Mouse (Mus musculus) adrenal gland, adult 2 months (tissue): Measurements from ENCODE around the gene Ipo5. TPM values are rescaled to one million over a fixed set of nuclear protein-coding genes. Genes with fewer than 3 reads are reported as not detected.

Source experiments
- DNase-seq: peaks from one replicate; pipeline ENCODE4 v3.0.0; 2021
- long read RNA-seq: library from polyadenylated mRNA; stranded (forward); transcript quantifications from one replicate; pipeline ENCODE4 v2.0.0, GENCODE M21; 2021
- polyA plus RNA-seq: library from polyadenylated mRNA; depleted of rRNA; stranded (reverse); fragments of >200 nt; gene quantifications from 2 replicates; pipeline ENCODE4 v1.2.3, GENCODE M21; 2012; rRNA removed
- total RNA-seq, 2 experiments: library from RNA; stranded (reverse); gene quantifications; 2 replicates each; pipeline ENCODE4 v1.2.3; 2021

Ipo5 gene
- total RNA-seq = 10 to 100 TPM; 70.8 to 73.7 TPM
- polyA plus RNA-seq = 6.3 and 7.7 TPM in 2 replicates
- long read RNA-seq, full-length matches to known transcripts = 14 of 24 reads
- long read RNA-seq, partial matches to known transcripts = 7 of 24 reads
- long read RNA-seq, other reads (novel, unspliced or antisense) = 3 of 24 reads

DNA sequence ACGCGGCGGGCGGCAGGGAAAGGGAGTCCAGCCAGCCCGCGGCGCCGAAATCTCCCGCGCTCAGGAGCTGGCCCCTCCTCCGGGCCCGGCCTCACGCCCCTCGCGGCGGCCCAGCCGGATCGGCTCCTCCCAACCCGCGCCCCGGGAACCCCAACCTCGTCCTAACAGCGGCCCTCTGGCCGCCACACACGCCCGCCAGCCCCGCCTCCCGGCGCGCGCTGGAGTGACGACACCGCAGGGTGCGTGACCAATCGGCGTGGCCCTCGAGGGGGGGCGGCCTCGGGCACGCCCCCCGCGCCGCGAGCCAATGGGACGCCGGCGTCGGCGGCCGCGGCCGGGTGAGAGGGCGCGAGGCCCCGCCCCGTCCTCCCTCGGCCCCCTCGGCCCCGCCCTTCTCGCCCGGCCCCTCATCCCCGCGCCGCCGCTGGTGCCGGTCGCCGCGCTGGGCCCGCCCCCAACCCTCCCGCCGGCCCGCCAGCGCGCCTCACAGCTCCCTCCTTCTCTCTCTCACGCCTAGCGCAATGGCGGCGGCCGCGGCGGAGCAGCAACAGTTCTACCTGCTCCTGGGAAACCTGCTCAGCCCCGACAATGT, at the start of gene Ipo5:
TSS of gene Ipo5 (plus strand) at position 492 of the 592 bp plus-strand sequence.
- DNase-seq = peak; percentile 98

DNA sequence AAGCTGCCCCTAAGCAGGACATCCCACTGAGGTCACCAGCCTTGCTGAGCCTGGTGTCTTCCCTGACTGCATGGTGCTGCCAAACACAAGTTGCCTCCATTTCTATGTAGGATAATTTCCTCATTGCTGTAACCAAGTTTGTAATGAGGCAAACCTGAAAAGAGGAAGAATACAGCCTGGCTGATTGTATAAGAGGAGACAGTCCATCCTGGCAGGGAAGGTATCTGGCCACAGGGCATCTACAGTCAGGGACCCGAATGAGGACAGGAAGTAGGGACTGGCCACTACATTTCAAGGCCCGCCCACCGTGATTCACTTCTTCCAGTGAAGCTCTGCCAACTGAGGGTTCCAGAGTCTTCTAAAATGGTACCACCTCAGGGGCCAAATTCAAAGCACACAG, 47.8 kb upstream of the Ipo5 start:
- no peak for DNase-seq

DNA sequence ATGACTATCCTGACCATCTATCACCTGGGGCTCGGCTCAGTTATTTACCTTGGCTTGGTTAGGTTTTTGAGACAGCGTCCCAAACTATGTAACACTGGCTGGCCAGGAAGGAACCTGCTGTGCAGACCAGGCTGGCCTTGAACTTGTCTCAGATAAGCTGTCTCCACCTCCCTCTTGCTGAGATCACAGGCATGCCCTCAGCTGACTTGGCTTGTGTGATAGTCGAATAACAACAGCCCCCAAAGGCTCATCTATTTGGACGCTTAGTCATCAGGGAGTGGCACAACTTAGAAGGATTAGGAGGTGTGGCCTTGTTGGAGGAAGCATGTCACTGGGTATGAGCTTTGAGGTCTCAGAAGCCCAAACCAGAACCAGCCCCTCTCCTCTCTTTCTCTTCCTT, 46.1 kb upstream of the Ipo5 start:
- no peak for DNase-seq

DNA sequence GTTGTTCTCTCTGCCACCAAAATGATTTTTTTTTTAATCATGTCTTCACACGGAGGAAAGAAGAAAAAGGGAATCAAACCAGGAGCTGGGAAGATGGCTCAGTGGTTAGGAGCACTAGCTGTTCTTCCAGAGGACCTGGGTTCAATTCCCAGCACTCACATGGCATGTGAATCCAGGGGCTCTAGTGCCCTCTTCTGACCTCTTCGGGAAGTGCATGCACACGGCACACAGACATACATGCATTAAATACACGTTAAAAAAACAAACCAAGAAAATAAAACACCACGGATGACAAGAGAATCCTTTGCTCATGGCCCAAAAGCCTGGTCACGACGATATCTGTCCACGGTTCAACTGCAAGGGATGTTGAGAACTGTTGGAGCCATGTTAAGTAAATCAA, 44.5 kb upstream of the Ipo5 start:
- DNase-seq = no peak

DNA sequence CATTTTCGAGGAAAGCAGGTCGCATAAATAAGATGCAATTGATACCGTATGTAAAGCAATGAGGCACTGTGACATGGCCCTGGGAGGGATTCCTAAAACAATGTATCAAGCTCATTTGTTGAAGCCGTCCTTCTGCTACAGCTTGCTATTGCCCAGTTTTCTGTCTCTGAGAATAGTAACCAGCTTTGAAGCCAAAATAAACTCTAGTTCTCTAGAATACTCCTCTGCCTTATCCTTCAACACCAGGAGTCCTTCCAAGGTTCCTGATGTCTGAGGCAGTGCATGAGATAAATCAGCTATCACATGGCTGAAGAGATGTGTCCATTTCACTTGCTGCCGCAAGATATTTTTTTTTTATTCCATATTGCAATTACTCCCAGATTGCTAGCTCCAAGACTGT, 43.9 kb upstream of the Ipo5 start:
- no peak for DNase-seq

DNA sequence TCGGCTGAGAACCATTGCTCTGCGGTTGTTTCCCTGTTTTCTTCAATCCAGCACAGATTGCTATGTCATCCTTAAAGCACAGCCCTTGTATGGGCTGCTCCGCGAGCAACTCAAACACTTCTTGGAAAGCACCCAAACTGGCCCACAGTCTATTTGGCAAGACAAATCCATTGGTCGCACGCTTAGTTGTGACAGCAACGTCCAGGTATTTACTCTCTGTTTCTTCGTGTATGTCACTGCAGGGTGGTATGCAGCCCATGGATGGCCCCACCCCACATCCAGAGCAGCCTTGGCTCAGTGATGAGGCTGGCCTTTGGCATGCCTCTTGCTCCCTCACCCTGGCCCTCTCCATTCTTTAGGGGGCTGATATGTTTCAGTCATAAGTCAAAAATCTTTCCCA, 42.5 kb upstream of the Ipo5 start:
- peak; percentile 64 for DNase-seq

DNA sequence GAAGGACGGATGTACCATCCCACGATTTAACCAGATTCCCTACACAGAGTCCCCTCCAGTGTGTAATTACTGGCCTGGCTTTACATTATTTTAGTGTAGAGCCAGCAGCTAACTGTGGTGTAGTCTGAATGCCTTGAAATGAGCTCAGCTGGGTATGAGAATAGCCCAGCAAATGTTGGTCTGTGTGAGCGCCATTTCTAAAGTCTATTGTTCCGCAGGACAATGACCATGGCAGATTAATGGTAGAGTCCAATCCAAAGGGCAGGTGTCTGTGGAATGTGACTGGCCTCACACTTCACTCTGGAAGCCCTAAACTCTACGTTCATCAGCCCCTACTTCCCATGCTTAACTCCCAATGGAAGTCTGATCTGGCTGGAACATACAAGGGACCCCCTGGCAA, 40.3 kb upstream of the Ipo5 start:
- DNase-seq = no peak

DNA sequence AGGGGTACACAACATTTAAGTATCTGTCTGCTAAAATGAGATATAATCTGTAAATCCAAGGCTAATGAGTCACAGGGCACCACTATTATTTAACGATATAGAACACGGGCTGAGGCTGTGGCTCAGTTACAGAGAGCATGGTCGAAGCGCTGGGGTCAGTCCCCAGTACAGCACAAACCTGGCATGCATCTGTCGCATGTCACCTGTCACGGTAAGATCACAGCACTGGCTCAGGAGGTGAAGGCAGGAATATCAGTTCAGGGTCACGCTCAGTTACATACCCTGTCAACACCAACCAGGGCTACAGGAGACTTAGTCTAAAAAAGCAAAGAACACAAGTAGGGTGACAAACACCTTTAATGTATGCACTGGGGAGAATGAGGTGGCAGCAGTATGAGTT, 36.6 kb upstream of the Ipo5 start:
- DNase-seq = no peak

DNA sequence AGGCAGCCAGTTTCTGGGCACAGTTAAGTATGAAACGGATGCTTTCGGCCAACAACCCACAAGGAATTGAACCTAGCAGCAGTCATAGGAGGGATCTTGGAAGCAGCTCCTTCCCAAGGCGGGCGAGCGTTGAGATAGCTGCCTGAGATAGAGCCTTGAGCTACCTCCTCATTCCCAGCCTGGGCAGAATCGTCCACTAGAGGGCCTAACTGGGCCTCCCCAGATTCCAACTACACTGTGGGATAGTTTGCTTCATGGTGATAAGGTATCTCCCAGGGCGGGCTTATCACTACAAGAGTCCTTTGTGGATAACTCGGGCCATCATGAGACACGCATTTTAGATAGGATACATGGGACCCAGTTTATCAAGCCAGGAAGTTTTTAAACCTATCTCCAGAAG, 35.9 kb upstream of the Ipo5 start:
- DNase-seq = peak; percentile 44

DNA sequence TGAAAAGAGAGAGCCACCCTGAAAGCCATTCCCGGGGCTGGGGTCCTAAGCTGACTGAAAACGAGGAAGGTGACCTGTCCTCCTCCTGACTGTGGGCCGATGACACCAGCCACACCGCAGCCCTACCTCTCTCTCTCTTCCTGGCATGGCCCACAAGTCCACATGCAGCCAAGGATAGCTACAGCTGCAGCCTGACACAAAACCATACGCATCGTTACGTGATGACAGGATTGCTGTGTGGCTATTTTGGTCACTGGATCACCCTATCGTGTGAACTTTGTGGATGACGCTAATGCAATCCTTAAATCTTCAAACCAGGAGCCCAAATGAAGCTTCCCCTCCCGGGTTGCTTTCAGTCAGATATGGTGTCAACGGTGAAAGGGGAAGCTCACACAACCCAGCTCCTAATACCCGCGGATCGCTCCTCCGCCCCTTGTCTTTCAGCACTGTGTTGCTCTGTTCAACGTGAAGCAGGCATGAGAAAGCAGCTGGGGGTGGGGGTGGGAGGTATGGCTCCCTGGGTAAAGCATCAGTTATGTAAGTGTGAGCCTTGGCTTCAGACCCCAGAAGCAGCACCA, 35.1 kb upstream of the Ipo5 start:
- DNase-seq = no peak

DNA sequence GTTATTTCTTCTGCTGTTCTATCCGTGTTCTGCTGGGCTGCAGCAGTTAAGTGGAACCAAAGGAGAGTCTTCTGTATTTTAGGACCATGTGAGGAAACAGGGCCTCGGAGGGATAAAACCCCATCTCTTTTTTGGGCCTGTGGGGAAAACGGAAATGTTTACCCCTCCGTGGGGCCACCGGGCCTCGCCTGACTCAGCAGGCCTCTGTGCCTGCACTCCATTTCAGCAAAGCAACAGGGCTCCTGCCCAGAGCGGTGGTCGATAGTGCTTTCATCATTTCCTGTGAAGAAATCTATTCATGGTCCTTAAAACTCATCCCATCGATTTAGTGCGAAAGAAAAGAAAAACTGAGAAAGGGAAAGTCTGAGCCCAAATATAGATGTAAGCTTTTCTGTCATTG, 33.9 kb upstream of the Ipo5 start:
- no peak for DNase-seq

DNA sequence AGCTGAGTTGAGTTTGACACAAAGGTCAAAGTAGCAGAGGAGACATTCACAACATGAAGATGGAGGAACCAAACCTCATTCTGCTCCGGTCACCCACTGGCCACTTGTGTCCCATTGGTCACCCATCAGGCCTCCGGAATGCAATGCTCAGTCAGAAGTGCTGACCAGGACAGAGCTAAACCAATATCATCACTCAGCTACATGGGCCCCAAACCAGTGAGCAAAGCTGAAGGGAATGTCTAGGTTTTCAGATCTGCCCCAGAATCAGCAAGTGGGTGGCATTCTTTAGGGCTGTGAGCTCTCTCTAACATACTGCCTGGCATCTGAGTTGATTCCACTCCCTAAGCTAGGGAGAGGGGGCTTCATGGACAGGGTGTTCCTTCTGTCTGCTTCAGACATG, 32.0 kb upstream of the Ipo5 start:
- DNase-seq = no peak

DNA sequence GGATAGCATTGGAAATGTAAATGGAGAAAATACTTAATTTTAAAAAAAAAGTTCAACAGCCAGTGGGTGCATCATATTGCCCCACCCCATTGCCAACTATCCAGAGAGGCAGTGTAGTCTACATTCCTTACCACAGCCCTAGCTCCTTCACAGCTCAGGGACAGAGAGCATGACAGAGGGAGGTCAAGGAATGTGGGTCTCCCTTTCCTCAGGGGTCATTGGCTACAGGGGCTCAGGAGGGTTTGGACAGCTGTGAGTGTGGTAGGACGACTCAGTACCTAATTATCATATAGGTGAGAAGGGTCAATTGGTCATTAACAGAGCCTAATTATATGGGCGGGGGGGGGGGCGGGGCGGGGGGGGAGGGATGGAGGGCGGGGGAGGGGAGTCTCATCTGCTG, 30.4 kb upstream of the Ipo5 start:
- DNase-seq = no peak

DNA sequence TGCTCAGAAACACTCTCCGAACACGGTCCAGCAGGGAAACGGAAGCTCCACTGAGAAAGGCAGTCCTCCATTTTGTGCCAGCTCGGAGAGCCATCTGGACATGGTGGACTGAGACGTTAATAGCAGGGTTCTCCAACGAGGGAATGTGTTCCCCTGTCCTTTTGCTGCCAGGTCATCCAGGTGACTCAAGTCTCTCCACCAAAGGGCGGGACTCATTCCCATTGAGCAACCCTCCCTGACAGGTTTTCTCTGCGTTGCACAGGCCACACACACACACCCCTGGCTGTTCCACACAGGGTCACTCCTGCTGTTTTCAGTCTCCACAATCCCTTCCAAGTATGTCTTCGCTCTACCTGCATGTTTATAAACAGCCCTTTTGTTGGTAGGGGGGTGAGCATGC, 30.0 kb upstream of the Ipo5 start:
- DNase-seq = no peak

DNA sequence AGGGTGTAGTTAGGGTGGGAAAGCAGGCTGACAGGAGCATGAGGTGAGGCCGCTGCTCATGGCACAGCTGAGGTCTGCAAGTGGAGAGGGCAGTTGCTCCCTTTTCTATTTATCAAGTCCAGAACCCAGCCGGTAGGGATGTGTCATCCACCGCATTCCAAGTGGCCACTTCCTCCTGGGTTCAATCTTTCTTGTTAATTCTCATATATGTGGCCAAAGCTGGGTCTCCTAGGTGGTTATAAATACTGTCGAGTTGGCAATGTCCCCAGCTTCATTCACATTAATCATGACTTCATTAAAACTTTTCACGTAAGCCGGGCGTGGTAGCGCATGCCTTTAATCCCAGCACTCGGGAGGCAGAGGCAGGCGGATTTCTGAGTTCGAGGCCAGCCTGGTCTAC, 22.3 kb upstream of the Ipo5 start:
- DNase-seq = no peak

DNA sequence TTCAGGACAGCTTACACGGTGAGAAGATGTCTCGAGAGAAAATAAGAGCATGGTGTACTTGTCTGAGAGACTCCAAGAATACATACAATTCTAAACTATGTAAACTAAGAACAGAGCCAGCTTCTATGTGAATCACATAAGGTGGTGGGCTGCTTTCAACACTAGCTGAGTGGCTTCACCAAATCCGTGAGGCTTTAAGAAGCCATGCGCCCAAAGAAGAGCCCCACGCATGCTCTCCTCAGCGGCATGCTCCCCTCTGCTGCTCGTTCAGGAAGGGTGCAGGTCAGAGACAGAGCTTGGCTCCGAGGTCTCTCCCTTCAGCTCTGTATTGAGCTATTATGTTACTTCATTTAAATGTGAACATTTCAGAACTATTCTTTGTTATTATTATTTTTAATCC, 18.7 kb upstream of the Ipo5 start:
- no peak for DNase-seq

DNA sequence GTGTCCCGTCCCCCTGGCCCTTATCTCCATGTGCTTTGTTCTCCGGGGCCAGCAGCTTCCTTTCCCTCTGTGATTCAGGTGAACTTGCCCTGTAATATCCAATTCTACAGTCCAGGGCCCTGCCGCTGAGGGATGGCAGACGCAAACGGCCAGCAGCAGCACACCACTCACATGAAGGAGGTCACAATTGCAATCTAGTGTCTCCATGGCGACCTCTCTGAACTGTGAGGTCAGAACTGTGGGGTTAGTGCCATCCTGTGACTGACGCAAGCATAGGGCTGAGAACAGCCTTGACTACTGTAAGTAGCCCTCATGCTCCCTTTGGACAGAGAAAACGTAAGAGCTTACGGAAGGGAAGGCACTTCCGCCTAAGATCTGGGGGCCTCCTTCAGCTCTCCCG, 14.4 kb upstream of the Ipo5 start:
- no peak for DNase-seq

DNA sequence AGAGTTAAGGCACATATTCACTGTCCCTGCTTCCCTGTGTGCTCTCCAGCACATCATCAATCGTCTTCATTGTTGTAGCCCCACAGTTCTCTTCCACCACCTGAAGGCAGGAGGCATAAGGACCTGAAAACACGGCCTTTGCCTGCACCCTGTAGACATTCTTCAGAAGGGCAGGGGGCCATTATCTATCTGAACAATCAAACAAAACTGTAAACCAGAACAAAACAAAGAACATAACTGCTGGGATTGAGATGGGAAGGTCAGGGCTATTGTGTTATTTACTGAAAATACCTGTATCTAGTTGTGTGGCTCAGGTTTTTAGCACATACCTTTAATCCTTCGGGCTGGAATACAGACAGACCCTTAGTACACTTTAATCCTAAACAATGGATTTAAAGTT, 12.1 kb upstream of the Ipo5 start:
- DNase-seq = no peak

DNA sequence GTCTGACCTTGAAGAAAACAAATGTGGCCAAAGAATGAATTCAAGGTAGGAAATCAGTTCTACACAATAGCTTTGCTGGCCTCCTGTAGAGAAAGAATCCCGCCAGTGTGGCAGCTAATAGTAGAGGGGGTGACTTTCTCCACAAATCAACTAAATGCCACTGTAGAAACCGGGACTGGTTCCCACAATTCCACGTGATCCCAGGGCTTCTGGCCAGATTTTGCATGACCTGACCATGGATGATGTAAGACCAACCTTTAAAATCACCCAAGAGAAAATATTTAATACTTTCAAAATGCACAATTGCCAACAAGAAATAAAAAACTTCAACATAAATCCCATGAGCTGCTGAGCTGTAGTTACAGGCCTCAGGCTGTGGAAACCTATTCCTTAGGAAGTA, 1.6 kb upstream of the Ipo5 start:
- DNase-seq = peak; percentile 92

DNA sequence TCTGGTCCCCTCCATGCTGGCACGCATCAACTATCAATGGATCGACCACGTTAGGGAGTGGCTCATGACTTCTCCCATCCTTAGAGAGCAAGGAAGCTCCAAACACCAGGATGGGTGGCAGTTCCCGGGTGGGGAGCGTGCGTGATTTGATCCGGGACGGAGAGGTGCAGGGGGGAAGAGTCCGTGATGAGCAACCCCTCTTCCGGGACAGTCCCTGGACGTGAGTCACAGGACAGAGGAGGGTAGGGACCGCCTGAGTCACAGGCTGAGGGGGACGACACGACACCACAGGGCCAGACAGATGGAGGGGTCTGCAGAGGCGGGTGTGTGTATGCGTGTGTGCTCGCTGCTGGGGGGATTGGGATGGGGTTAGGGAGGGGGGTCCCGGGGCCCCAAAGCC, 704 bp upstream of the Ipo5 start:
- DNase-seq = peak; percentile 83

DNA sequence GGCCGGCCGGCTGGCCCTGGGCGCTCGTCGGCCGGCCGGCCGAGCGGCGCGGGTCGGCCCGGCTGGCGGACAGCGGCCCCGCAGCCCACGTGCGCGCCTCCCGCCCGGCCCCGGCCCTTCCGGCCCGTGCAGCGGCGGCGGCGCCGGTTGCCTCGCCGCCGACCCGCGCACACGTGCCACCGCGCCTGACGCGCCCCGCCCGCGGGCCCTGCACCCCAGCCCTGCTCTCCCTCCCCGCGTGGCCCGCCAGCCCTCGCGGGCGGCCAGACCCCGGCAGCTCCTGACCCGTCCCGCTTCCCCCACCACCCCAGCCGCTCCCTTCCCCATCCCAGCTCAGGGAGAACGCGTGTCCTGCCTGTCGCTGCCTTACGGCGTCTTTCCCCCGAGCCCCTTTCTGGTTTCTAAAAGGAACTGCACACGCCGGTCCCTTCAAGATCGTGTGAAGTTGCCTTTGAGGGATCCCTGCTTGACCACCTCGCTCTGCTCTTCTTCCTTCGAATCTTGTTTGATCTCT, 421 bp downstream of the Ipo5 start:
- peak; percentile 67 for DNase-seq

DNA sequence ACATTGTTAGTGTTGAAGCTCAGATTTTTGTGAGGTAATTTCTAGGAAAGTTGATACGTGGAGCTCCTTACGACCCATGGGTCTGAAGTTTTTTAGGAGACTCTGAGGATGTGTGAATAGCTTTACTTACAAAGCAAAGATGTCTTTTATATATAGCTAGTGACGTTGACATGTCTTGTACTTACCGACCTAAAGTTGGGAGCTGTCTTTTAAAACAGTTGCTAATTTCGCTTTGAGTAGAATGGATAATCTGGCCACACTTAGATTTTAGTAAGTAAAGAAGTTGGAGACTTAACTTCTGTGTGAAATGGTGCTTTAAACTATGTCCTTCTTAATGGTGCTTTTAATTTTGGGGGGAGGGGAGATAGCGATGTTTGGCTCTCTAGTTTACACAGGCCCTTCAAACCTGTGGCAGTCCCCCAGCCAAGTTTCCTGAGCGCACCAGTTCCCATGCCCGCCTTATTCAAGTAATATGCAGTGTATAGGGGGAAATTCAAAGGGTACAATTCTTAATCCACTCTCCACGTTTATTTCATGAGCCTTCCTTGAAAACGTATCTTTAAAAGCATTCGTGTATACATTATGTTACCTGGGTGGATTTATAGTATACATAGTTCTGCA, 1.2 kb downstream of the Ipo5 start:
- no peak for DNase-seq

DNA sequence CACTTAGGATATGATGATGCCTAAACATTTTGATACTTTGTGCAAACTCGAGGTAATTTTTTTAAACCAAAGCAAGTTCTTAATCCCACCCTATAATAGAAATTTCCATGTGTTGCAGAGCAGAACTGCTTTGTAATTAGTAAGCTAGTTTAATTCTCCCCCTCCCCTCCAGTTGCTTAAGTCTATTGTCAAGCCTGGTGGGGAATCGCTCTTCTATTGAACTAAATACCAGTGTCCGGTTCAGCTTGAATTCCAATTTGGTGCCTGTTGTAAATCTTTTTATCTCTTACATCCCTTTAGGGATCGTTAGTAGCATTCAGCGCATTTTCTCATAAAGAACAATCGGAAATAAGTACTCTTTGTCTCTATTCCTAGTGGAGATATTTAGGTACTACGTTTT, 1.9 kb downstream of the Ipo5 start:
- DNase-seq = no peak

DNA sequence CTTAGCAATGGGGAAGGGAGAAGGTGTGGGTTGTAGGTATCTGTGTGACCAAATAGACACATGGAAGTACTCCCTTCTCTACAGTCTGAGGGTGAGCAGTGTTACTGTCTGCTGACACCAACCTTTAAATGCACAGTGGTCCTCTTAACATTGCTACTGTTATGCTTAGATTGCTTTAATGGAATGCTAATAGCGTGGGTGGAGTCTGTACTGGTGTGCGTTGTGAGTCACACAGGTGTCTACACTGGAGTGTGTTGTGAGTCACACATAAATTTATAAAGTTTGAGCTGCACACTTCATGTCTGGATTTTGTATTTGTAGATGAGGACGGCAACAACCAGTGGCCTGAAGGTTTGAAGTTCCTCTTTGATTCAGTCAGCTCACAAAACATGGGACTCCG, 10.8 kb downstream of the Ipo5 start:
- DNase-seq = no peak
